Mouse (Mus musculus) macrophage (primary cell): ENCODE measurements around the gene Hexb. TPM values are rescaled to one million over a fixed set of nuclear protein-coding genes. Genes with fewer than 3 reads are reported as not detected.

Source experiments
- H3K27ac ChIP-seq: fragments of 350-480 bp; formaldehyde crosslinking; 2 replicates; pipeline ENCODE4 v1.9.0; 2021
- H3K36me3 ChIP-seq: fragments of 350-480 bp; formaldehyde crosslinking; 2 replicates; pipeline ENCODE4 v1.9.0; 2021; ENCODE audit errors: inconsistent target
- H3K4me3 ChIP-seq: fragments of 350-480 bp; formaldehyde crosslinking; 2 replicates; pipeline ENCODE4 v1.9.0; 2021; ENCODE audit errors: inconsistent target
- H3K79me2 ChIP-seq: fragments of 350-480 bp; formaldehyde crosslinking; 2 replicates; pipeline ENCODE4 v1.9.0; 2021; ENCODE audit errors: inconsistent target
- WGBS: methylation state at CpG from one replicate; pipeline ENCODE4 v1.1.7; 2026; ENCODE audit warnings: inconsistent platforms; ENCODE audit not compliant: missing documents; 5-methylcytosine and 5-hydroxymethylcytosine counted together
- polyA plus RNA-seq: library from polyadenylated mRNA; stranded (reverse); fragments of 250-400 nt; gene quantifications from 3 replicates; pipeline ENCODE4 v1.2.4, GENCODE M21; 2018; ENCODE audit warnings: inconsistent platforms

Gene Hexb
- polyA plus RNA-seq, 1 experiment from 2014 or later = 132 TPM

DNA sequence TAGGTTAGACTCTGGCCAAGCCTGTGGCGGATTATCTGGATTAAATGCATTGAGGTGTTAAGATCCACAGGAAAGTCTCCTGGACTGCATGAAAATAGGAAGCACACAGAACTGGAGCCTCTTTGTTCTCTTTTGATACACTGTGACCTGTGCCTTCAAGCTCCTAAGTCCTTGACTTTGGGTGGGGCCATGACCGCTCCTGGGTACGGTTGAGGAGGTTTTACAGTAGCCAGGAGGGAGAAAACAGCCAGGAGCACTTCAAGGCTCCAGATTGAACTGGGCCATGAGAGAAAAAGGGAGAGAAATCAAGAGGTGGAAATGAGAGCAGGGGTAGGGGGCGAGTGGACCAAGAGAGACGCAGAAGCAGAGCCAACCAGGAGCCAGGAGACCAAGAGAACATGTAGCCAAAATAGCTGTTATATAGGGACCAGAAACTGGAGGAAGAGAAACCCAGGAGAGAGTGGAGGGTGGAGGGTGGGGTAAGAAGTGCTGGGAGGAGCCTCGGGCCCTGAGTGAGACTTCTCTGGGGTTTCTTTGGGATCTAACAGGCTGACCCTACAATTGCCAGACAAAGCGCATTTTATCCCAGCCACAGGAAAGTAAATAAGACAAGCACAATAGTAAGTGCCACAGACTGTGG, 9.4 kb upstream of the Hexb start:
- no peaks in the 10 kb centered on the region for H3K79me2 ChIP-seq
- peak overlapping the region; percentile 13; the same call in 1 of the 2 replicates for H3K27ac ChIP-seq
- 59% methylated on average over 7 of the region's 7 CpGs for WGBS
- H3K36me3 ChIP-seq = no peaks in the 10 kb centered on the region
- H3K4me3 ChIP-seq = no peak overlapping the region

DNA sequence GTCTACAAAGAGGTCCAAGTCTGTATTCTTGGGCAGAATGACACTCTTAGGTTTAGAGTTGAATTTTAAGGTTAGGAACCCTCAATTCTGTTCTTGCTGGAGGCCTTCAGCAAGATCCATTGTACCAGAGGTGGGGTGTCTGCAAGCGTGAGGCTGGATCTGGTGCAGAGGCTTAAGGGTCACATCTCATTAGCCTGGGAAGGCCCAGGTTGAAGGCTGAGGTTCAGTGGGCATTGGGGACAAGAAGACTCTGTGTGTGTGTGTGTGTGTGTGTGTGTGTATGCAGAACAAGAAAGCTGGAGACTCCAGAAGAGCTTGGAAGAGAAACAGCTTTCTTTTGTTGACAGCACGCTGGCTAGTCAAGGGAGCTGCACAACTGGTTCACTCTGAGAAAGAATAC, 7.9 kb upstream of the Hexb start:
- no peaks in the 10 kb centered on the region for H3K36me3 ChIP-seq
- no peak overlapping the region for H3K4me3 ChIP-seq
- H3K79me2 ChIP-seq = no peaks in the 10 kb centered on the region
- no peak overlapping the region for H3K27ac ChIP-seq
- WGBS = 95% methylated on average over 2 of the region's 2 CpGs

- Histone ChIP-seq H3K36me3 (no peaks in the 10 kb centered on the region), H3K4me3 (peak overlapping the region; percentile 27), H3K79me2 (no peaks in the 10 kb centered on the region), H3K27ac (peak overlapping the region; percentile 70)
- WGBS = 8% methylated on average over 18 of the region's 18 CpGs
Observed at GRCm38 (mm10) chr13:97205052-97205701, 7.0 kb upstream of the Hexb start.

DNA sequence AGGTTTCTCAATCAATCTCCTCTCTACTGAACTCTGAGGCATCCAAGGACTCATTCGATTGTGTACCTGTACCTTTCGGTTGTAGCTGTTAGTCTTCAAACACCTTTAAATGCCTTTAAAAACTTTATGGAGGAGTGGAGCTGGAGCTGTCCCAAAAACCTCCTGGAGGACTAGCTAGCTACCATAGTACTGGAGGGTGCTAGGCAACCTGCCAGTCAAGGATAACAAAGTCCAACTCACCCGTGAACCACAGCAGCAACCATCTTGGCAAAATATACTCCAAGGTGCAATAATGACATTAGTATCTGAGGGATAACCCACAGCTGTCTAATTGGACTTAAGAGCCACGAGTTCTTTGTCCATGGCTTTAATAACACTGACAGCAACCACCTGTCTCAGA, 3.7 kb upstream of the Hexb start:
- no peaks in the 10 kb centered on the region for H3K36me3 ChIP-seq
- 92% methylated on average over 4 of the region's 4 CpGs for WGBS
- no peak overlapping the region for H3K27ac ChIP-seq
- H3K79me2 ChIP-seq = peaks cover 9% of the 10 kb centered on the region
- no peak overlapping the region for H3K4me3 ChIP-seq

DNA sequence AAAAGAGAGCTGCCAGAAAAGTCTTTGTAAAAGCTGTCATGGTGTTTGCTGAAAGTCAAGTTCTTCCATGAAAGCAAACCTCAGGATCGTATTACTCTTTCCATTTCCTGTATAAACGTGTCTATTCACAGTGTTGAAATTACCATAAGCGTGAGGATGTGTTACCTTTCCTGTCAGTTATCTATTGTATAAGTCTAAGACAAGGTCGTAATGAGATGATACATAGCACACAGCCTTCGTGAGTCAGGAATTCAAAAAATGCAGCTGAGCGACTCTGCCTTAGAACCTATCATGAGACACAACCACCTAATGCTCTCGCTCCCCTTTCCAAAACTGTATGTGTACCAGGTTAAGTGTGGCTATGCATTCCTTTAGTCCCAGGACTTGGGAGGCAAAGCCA, 2.9 kb upstream of the Hexb start:
- WGBS = 86% methylated on average over 7 of the region's 7 CpGs
- H3K27ac ChIP-seq = no peak overlapping the region
- no peaks in the 10 kb centered on the region for H3K36me3 ChIP-seq
- no peak overlapping the region for H3K4me3 ChIP-seq
- H3K79me2 ChIP-seq = peaks cover 18% of the 10 kb centered on the region

- Histone ChIP-seq H3K27ac (no peak overlapping the region), H3K36me3 (no peaks in the 10 kb centered on the region), H3K4me3 (no peak overlapping the region), H3K79me2 (peaks cover 37% of the 10 kb centered on the region)
- WGBS = 80% methylated on average over 2 of the region's 2 CpGs
Observed at GRCm38 (mm10) chr13:97199123-97199522, 966 bp upstream of the Hexb start.

GRCm38 (mm10) chr13:97196925-97197218, 1.3 kb downstream of the Hexb start:
- peak overlapping the region; percentile 65 for H3K27ac ChIP-seq

DNA sequence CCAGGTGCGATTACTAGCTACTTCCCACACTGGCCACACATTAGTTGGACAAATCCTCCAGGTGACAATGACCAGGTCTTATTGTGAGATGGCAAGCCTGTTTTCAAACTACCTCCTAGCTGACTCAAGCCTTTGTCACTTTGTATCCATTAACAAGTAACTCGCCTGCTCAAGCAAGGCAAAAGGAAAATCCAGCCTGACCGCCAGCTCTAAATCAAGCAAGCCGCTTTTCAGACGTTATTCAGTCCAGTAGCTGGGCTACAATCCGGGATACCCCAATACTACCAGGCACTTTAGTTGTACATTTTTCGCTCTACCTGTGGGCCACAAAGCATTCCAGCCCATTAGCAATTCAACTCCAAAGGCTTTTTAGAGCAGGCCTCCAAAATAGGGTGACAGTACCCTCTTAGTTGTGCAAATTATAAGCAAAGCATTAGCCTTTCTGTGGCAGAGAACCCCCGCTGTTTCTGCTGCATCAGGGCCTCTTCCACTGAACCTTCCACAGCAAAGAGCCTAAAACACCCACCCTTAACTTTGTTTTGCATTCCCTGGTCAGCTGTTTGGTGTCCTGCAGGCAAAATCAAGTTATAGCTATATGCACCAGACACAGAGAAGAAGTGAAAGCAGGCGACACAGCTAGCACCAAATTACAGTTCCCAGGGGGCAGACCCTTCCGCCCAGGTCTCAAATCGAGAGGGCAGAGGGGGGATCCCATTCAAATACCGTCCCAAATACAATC, 1.8 kb downstream of the Hexb start:
- Histone ChIP-seq H3K4me3 (peak overlapping the region; percentile 69), H3K79me2 (peaks cover 55% of the 10 kb centered on the region), H3K36me3 (peaks cover 7% of the 10 kb centered on the region; the same call in 1 of the 2 replicates), H3K27ac (peak overlapping the region; percentile 65)
- WGBS = 75% methylated on average over 12 of the region's 12 CpGs

More at GRCm38 (mm10) chr13:97196925-97197218, 1.3 kb downstream of the Hexb start:
- peaks cover 52% of the 10 kb centered on the region for H3K79me2 ChIP-seq
- H3K36me3 ChIP-seq = peaks cover 3% of the 10 kb centered on the region; the same call in 1 of the 2 replicates
- H3K4me3 ChIP-seq = peak overlapping the region; percentile 69
- 60% methylated on average over 2 of the region's 2 CpGs for WGBS

GRCm38 (mm10) chr13:97193420-97193819, 4.7 kb downstream of the Hexb start:
- no peak overlapping the region for H3K27ac ChIP-seq
- WGBS = 73% methylated on average over 7 of the region's 7 CpGs

GRCm38 (mm10) chr13:97192649-97193048, 5.5 kb downstream of the Hexb start:
- peaks cover 53% of the 10 kb centered on the region for H3K79me2 ChIP-seq
- H3K4me3 ChIP-seq = no peak overlapping the region
- WGBS = 98% methylated on average over 11 of the region's 11 CpGs
- H3K27ac ChIP-seq = no peak overlapping the region
- peaks cover 23% of the 10 kb centered on the region for H3K36me3 ChIP-seq

More at GRCm38 (mm10) chr13:97193420-97193819, 4.7 kb downstream of the Hexb start:
- Histone ChIP-seq H3K4me3 (no peak overlapping the region), H3K79me2 (peaks cover 55% of the 10 kb centered on the region), H3K36me3 (peaks cover 23% of the 10 kb centered on the region)

DNA sequence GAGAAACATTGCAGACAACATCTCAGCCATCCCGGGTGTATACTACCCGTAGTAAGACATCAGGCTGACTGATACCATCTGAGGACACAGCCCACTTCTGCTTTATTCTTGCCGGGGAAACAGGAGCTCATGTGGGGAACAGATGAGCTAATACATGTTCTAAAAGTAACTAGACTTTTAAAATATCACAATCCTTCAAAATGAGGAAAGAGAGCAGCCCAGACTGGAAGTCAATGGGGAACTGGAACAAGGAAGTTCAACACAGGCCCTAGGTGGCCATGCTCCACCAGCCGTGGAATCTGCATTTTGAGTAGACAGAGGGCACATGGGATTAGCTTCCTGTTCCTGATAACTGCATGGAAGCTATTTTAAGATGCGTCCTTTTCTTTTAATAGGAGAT, 10.5 kb downstream of the Hexb start:
- H3K36me3 ChIP-seq = peaks cover 59% of the 10 kb centered on the region
- H3K79me2 ChIP-seq = peaks cover 5% of the 10 kb centered on the region; the same call in 1 of the 2 replicates
- WGBS = 0% methylated on average over 5 of the region's 5 CpGs
- peak overlapping the region; percentile 69 for H3K27ac ChIP-seq
- no peak overlapping the region for H3K4me3 ChIP-seq

DNA sequence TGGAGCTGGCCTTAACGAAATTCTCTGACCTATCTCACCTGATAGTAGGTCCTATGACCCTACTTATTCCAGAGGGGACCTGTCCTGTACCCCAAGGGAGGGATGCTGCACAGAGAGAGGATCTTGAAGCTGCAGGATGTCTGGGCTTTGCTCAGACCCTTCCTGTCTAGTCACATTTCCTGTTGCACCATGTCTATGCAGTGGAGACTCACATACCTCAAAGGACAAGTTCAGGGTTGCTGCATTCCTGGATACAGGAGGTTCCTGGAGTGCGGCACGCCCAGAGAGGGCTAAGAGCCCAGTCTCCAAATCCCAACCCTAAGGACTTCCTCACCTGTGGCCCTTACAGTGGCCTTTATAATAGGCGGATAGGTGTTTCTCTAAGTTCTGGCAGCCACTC, 11.8 kb downstream of the Hexb start:
- Histone ChIP-seq H3K27ac (no peak overlapping the region), H3K36me3 (peaks cover 65% of the 10 kb centered on the region), H3K4me3 (no peak overlapping the region), H3K79me2 (no peaks in the 10 kb centered on the region; the same call in 1 of the 2 replicates)
- 88% methylated on average over 4 of the region's 4 CpGs for WGBS

DNA sequence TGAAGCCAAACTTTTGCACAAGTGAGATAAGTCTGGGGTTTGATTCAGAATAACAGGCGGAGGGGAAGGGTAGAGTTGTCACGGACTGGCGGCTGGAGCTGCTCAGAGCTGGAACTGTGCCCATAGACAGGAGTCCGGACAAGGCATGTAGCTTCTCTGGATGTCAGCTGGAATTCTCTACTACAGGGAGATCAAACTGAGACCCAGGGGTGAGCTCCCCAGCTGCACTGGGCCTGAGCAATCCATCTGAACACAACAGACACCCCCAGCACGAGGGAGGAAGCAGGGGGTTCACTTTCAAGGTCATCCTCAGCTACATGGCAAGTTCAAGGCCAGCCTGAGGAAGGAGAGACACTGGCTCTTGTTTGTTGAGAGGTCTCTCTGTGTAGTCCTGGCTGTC, 13.5 kb downstream of the Hexb start:
- no peak overlapping the region for H3K4me3 ChIP-seq
- peaks cover 70% of the 10 kb centered on the region for H3K36me3 ChIP-seq
- no peaks in the 10 kb centered on the region; the same call in 1 of the 2 replicates for H3K79me2 ChIP-seq
- H3K27ac ChIP-seq = no peak overlapping the region
- 94% methylated on average over 5 of the region's 5 CpGs for WGBS

DNA sequence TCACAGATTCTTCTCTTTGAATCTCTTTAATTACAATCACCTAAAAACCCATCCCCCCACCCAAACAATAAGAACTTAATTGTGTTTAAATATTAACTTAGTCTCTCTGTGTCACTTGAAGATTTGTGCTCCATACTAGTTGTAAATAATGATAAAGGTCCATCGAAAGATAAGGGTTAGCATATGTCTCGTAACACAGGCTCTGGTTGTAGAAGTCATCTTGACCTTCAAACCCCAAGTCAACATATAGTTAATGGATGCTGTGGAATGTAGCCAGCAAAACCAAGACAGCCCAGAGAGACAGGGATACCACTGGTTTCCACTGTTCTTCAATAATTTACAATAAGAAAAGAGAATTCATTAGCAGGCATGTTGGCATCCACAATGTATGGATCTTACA, 14.0 kb downstream of the Hexb start:
- 97% methylated on average over 2 of the region's 2 CpGs for WGBS

DNA sequence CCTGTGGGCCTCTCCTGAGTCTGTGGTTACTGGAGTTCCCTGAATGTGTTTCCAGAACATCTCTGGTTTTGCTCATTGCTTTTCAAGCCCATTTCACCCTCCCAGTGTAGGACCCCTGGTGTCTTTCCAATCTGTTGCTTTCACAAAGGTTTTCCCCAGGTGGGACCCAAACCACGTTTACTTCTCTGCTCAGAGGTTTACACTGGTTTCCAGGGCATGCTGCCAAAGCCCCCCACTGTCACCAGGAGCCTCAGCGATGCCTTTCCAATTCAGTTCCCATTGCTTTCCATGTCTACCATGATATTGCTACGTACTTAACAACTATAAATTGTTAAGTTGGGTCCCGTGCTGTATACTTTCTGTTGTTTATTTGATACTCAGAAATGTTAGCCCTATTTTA, 15.3 kb downstream of the Hexb start:
- Histone ChIP-seq H3K27ac (no peak overlapping the region), H3K4me3 (no peak overlapping the region), H3K36me3 (peaks cover 84% of the 10 kb centered on the region), H3K79me2 (no peaks in the 10 kb centered on the region; the same call in 1 of the 2 replicates)
- 89% methylated on average over 4 of the region's 4 CpGs for WGBS

More for the DNA sequence above, 14.0 kb downstream of the Hexb start:
- Histone ChIP-seq H3K27ac (no peak overlapping the region), H3K4me3 (no peak overlapping the region), H3K79me2 (no peaks in the 10 kb centered on the region; the same call in 1 of the 2 replicates), H3K36me3 (peaks cover 72% of the 10 kb centered on the region)
